Mouse (Mus musculus): ENCODE results near the gene Enc1. TPM values are rescaled to one million over a fixed set of nuclear protein-coding genes. Genes with fewer than 3 reads are reported as not detected.

The Enc1 gene
- total RNA-seq, 2 experiments from 2014 or later: 14.1 to 15.3 TPM

GRCm38 (mm10) chr13:97292451-97293245 is 51.7 kb downstream of the Enc1 start:
- DNase-seq: no peak

- DNase-seq: peak; percentile 76
Measured at GRCm38 (mm10) chr13:97295101-97295852, 54.4 kb downstream of the Enc1 start.

DNA sequence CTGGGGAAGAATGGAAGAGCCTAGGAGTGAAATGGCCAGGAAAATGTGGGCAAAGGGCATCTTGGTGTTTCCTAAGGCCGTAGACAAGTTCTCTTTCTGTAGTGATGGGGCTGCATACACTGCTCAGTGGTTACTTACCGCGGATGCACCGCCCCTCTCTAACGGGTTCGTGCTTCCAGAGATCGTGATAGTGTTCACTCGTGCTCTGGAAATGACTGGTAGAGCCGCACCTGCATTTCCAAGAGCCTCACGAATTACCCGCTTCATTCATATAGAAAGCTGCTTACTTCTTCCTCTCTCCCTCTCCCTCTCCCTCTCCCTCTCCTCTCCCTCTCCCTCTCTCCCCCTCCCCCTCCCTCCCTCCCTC is 54.9 kb downstream of the Enc1 start:
- DNase-seq: no peak

- DNase-seq: no peak
Measured at GRCm38 (mm10) chr13:97296281-97296680, 55.4 kb downstream of the Enc1 start.

GRCm38 (mm10) chr13:97296757-97297156 is 55.9 kb downstream of the Enc1 start:
- DNase-seq: no peak

DNA sequence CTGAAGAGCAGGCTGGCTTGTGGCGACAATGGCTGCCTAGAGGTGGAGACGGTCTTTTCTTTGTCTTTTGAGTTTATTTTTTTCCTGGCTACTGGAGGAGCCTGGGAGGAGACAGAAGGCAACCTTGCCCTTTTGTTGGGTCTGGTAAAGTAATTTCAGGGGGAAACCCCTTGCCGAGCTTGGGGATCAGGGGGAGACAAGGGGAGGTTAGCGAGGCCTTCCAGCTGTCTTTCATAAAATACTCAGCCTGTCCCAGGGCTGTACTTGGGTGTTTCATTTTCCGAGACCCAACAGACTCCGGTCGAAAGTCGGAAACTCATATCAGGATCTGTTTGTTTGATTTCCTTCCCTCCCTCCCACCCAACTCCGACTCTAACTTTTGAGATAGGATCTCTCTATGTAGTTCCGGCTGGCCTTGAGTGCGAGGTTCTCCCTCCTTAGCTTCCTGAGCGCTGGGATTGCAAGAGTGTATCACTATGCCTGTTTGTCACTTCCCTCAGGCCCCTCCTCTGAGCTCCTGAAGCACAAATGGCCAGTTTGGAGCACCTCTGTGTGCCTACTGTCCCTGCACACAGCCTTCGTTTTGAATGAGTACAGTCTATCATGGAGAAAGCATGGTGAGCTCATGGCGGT is 56.6 kb downstream of the Enc1 start:
- DNase-seq: no peak

DNA sequence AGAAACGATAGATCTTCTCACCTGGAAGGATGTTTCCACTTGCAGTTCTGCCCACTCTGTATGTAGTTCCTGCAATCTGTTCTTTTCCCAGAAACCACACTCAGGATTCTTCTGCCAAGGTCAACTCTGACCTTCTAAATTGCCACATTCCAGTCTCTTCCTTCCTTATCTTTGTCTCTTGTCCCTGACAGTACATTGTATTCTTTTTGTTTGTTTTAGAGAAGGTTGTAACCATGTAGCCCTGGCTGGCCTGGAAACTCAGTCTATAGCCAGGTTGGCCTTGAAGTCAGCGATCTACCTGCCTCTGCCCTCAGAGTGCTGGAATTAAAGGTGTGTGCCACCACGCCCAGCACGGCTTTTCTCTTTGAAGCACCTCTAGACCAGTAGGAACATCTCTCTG is 58.0 kb downstream of the Enc1 start:
- DNase-seq: no peak

GRCm38 (mm10) chr13:97299877-97300873 is 59.3 kb downstream of the Enc1 start:
- DNase-seq: no peak

Other genes starting within 250 kb of the Enc1 start
- gene 1700029F12Rik, start 206.7 kb upstream of the Enc1 start, total RNA-seq (2021): not detected
- gene Fam169a, start 173.8 kb upstream of the Enc1 start, total RNA-seq (2021): 1 to 10 TPM; 2.9 to 3.3 TPM
- gene Gm6169, start 141.9 kb upstream of the Enc1 start, total RNA-seq (2021): 10 to 100 TPM in 1 of 2 experiments, not detected in 1; 31.6 TPM
- gene Gfm2, start 103.2 kb upstream of the Enc1 start, total RNA-seq (2021): 10 to 100 TPM; 32.1 to 33.5 TPM
- gene Nsa2, start 103.2 kb upstream of the Enc1 start, total RNA-seq (2021): 10 to 100 TPM; 69.1 to 73.1 TPM
- gene Hexb, start 42.7 kb upstream of the Enc1 start, total RNA-seq (2021): 10 to 100 TPM; 20.8 to 23.5 TPM

All from heart, postnatal 4 days (tissue).